Mouse (Mus musculus) MEL (cell line): ENCODE results near the gene Gcc2. TPM values are rescaled to one million over a fixed set of nuclear protein-coding genes. Genes with fewer than 3 reads are reported as not detected.
A peak's percentile ranks its signal among the peaks of the same experiment; 100 is the strongest.

Experiments used
- DNase-seq: peaks from one replicate; pipeline ENCODE4 v3.0.0; 2011; ENCODE audit warnings: low read depth, low spot score
- H3K27ac ChIP-seq: 2 replicates; pipeline ENCODE4 v1.5.1; 2012; ENCODE audit warnings: low read depth, mild to moderate bottlenecking, control low read depth, low read length, moderate library complexity; ENCODE audit not compliant: control insufficient read depth
- H3K27me3 ChIP-seq, 2 experiments: fragments of 150-350 bp in 1 of 2; sonication (generic) in 1 of 2; 2 replicates each; pipeline ENCODE4 v1.6.1; 2012; ENCODE audit warnings: low read length in 2 of 2, mild to moderate bottlenecking in 2 of 2, improper control_type of control experiment in 1 of 2, moderate library complexity in 1 of 2; ENCODE audit not compliant: insufficient read depth in 2 of 2, control insufficient read depth in 1 of 2
- H3K36me3 ChIP-seq, 2 experiments: 2 replicates each; pipeline ENCODE4 v1.6.1; 2012 to 2014; ENCODE audit warnings: low read length in 2 of 2, improper control_type of control experiment in 1 of 2, inconsistent platforms in 1 of 2, mild to moderate bottlenecking in 1 of 2; ENCODE audit not compliant: insufficient read depth in 2 of 2, control insufficient read depth in 1 of 2
- H3K4me1 ChIP-seq, 2 experiments: fragments of 150-350 bp in 1 of 2; sonication (generic) in 1 of 2; 2 replicates each; pipeline ENCODE4 v1.6.1; 2012; ENCODE audit warnings: low read length in 2 of 2, improper control_type of control experiment in 1 of 2, mild to moderate bottlenecking in 1 of 2; ENCODE audit not compliant: insufficient read depth in 2 of 2, control insufficient read depth in 1 of 2
- H3K4me3 ChIP-seq, 2 experiments: fragments of 150-350 bp in 1 of 2; sonication (generic) in 1 of 2; 2 replicates each; pipeline ENCODE4 v1.5.1; 2012; ENCODE audit warnings: low read depth in 2 of 2, low read length in 2 of 2, mild to moderate bottlenecking in 2 of 2, moderate library complexity in 2 of 2, control low read depth in 1 of 2, improper control_type of control experiment in 1 of 2; ENCODE audit not compliant: control insufficient read depth in 1 of 2, insufficient read depth in 1 of 2
- H3K79me2 ChIP-seq: 2 replicates; pipeline ENCODE4 v1.6.1; 2012; ENCODE audit warnings: mild to moderate bottlenecking, low read length, moderate library complexity; ENCODE audit not compliant: control insufficient read depth, poor library complexity, insufficient read depth
- H3K9ac ChIP-seq: 2 replicates; pipeline ENCODE4 v1.6.1; 2012; ENCODE audit warnings: low read depth, mild to moderate bottlenecking, control low read depth, low read length, moderate library complexity; ENCODE audit not compliant: control insufficient read depth, poor library complexity, severe bottlenecking
- H3K9me3 ChIP-seq: fragments of 150-350 bp; sonication (generic); replicated peaks from 2 replicates; pipeline ENCODE4 v1.6.1; 2012; ENCODE audit warnings: mild to moderate bottlenecking, low read length, improper control_type of control experiment, moderate library complexity; ENCODE audit not compliant: insufficient read depth
- CHD1 ChIP-seq: IDR thresholded peaks from 2 replicates; pipeline ENCODE4 v1.6.1; 2012; ENCODE audit warnings: low read depth, mild to moderate bottlenecking, inconsistent platforms, low read length, improper control_type of control experiment
- CHD2 ChIP-seq: IDR thresholded peaks from 2 replicates; pipeline ENCODE4 v1.6.1; 2011; ENCODE audit warnings: low read length, improper control_type of control experiment
- CTCF ChIP-seq, 3 experiments: IDR thresholded peaks in 2 of 3; conservative IDR thresholded peaks in 1 of 3; 2 replicates each; pipeline ENCODE4 v1.5.1; 2011 to 2012; ENCODE audit warnings: low read length in 3 of 3, low read depth in 2 of 3, mild to moderate bottlenecking in 2 of 3, improper control_type of control experiment in 1 of 3, inconsistent platforms in 1 of 3, mixed read lengths in 1 of 3, moderate library complexity in 1 of 3; ENCODE audit not compliant: control insufficient read depth in 1 of 3, insufficient read depth in 1 of 3, poor library complexity in 1 of 3, severe bottlenecking in 1 of 3
- E2F4 ChIP-seq: IDR thresholded peaks from 2 replicates; pipeline ENCODE4 v1.6.1; 2011; ENCODE audit warnings: low read depth, low read length, improper control_type of control experiment, borderline replicate concordance
- EP300 ChIP-seq, 2 experiments: IDR thresholded peaks; 2 replicates each; pipeline ENCODE4 v1.6.1; 2011; ENCODE audit warnings: improper control_type of control experiment in 2 of 2, low read length in 2 of 2, low read depth in 1 of 2, mild to moderate bottlenecking in 1 of 2
- ETS1 ChIP-seq: IDR thresholded peaks from 2 replicates; pipeline ENCODE4 v1.6.1; 2012; ENCODE audit warnings: low read depth, mild to moderate bottlenecking, inconsistent platforms, low read length, improper control_type of control experiment, moderate library complexity
- GATA1 ChIP-seq: IDR thresholded peaks from 2 replicates; pipeline ENCODE4 v1.6.1; 2011; ENCODE audit warnings: low read depth, low read length, improper control_type of control experiment
- HCFC1 ChIP-seq: IDR thresholded peaks from 2 replicates; pipeline ENCODE4 v1.6.1; 2012; ENCODE audit warnings: low read depth, mild to moderate bottlenecking, inconsistent platforms, low read length, improper control_type of control experiment, moderate library complexity
- JUND ChIP-seq: IDR thresholded peaks from 2 replicates; pipeline ENCODE4 v1.6.1; 2011; ENCODE audit warnings: low read depth, mild to moderate bottlenecking, improper control_type of control experiment, low read length
- MAFK ChIP-seq: IDR thresholded peaks from 2 replicates; pipeline ENCODE4 v1.6.1; 2011; ENCODE audit warnings: low read depth, mild to moderate bottlenecking, low read length, improper control_type of control experiment, borderline replicate concordance
- MAX ChIP-seq: IDR thresholded peaks from 2 replicates; pipeline ENCODE4 v1.6.1; 2011; ENCODE audit warnings: low read length, improper control_type of control experiment
- MEF2A ChIP-seq: IDR thresholded peaks from 2 replicates; pipeline ENCODE4 v1.6.1; 2014; ENCODE audit warnings: low read depth, mild to moderate bottlenecking, inconsistent platforms, low read length, improper control_type of control experiment; ENCODE audit not compliant: poor library complexity, insufficient replicate concordance, severe bottlenecking; ENCODE audit errors: extremely low read depth
- MYB ChIP-seq: IDR thresholded peaks from 2 replicates; pipeline ENCODE4 v1.6.1; 2011; ENCODE audit warnings: mild to moderate bottlenecking, low read depth, low read length, improper control_type of control experiment
- NELFE ChIP-seq: IDR thresholded peaks from 2 replicates; pipeline ENCODE4 v1.6.1; 2011; ENCODE audit warnings: low read depth, low read length, improper control_type of control experiment
- NRF1 ChIP-seq: IDR thresholded peaks from 2 replicates; pipeline ENCODE4 v1.6.1; 2014; ENCODE audit warnings: low read depth, mild to moderate bottlenecking, inconsistent platforms, low read length, improper control_type of control experiment, moderate library complexity; ENCODE audit not compliant: poor library complexity, insufficient read depth, severe bottlenecking
- POLR2A ChIP-seq, 2 experiments: IDR thresholded peaks; 2 replicates each; pipeline ENCODE4 v1.6.1; 2011 to 2012; ENCODE audit warnings: low read length in 2 of 2, mild to moderate bottlenecking in 2 of 2, control low read depth in 1 of 2, improper control_type of control experiment in 1 of 2, low read depth in 1 of 2, moderate library complexity in 1 of 2; ENCODE audit not compliant: control insufficient read depth in 1 of 2, insufficient read depth in 1 of 2, poor library complexity in 1 of 2
- POLR2AphosphoS2 ChIP-seq: IDR thresholded peaks from 2 replicates; pipeline ENCODE4 v1.6.1; 2011; ENCODE audit warnings: low read length, improper control_type of control experiment
- POLR2AphosphoS5 ChIP-seq: IDR thresholded peaks from 2 replicates; pipeline ENCODE4 v1.6.1; 2012; ENCODE audit warnings: low read depth, borderline replicate concordance, mild to moderate bottlenecking, inconsistent platforms, low read length, moderate library complexity, mixed read lengths
- RCOR1 ChIP-seq: IDR thresholded peaks from 2 replicates; pipeline ENCODE4 v1.6.1; 2012; ENCODE audit warnings: low read depth, mild to moderate bottlenecking, inconsistent platforms, low read length, improper control_type of control experiment
- SIN3A ChIP-seq: IDR thresholded peaks from 2 replicates; pipeline ENCODE4 v1.6.1; 2012; ENCODE audit warnings: low read length, improper control_type of control experiment, inconsistent platforms
- SMC3 ChIP-seq: IDR thresholded peaks from 2 replicates; pipeline ENCODE4 v1.6.1; 2011; ENCODE audit warnings: low read depth, low read length, improper control_type of control experiment
- USF1 ChIP-seq: IDR thresholded peaks from 2 replicates; pipeline ENCODE4 v1.6.1; 2014; ENCODE audit warnings: low read depth, mild to moderate bottlenecking, inconsistent platforms, low read length, improper control_type of control experiment, moderate library complexity
- ZC3H11A ChIP-seq: IDR thresholded peaks from 2 replicates; pipeline ENCODE4 v1.6.1; 2012; ENCODE audit warnings: low read depth, mild to moderate bottlenecking, inconsistent platforms, low read length, improper control_type of control experiment
- ZKSCAN1 ChIP-seq: IDR thresholded peaks from 2 replicates; pipeline ENCODE4 v1.6.1; 2012; ENCODE audit warnings: low read depth, mild to moderate bottlenecking, inconsistent platforms, low read length, improper control_type of control experiment, moderate library complexity
- ZNF384 ChIP-seq: IDR thresholded peaks from 2 replicates; pipeline ENCODE4 v1.6.1; 2012; ENCODE audit warnings: low read depth, mild to moderate bottlenecking, inconsistent platforms, low read length, improper control_type of control experiment
- polyA plus RNA-seq, 2 experiments: library from polyadenylated mRNA; stranded (reverse) in 1 of 2; unstranded in 1 of 2; fragments of >175 nt in 1 of 2; fragments of >200 nt in 1 of 2; gene quantifications; 2 replicates each; pipeline versions ENCODE4 v1.2.1 to v1.2.4; 2012; ENCODE audit warnings: low replicate concordance in 2 of 2, low read depth in 1 of 2; ENCODE audit not compliant: insufficient read length in 2 of 2, insufficient read depth in 1 of 2, missing spikeins in 1 of 2
- total RNA-seq: library from RNA; depleted of rRNA; stranded (reverse); fragments of 300-350 nt; gene quantifications from 2 replicates; pipeline ENCODE4 v1.2.3, GENCODE M21; 2012

Gene Gcc2
- total and polyA plus RNA-seq, 3 experiments, result 14.4 to 18.0 TPM; not detected in 1

GRCm38 (mm10) chr10:58351670-58352069 is 96.4 kb downstream of the Gcc2 start (continued):
- TF ChIP-seq NRF1 (no peak), JUND (0 out of 2 replicates have a peak, but pooled peaks have one; percentile 20), MEF2A (peak; percentile 69; the same call in 1 of the 2 replicates), E2F4 (no peak), EP300 (IDR thresholded peaks at IDR 0.05; ENCODE audit: low read depth in 1 of 2, low read length in 2 of 2) (peak; percentile 82 to 92), CHD2 (no peak), GATA1 (peak; percentile 79), POLR2AphosphoS5 (no peak), MAFK (no peak), SMC3 (no peak), NELFE (no peak), MAX (no peak), USF1 (no peak), CTCF (IDR thresholded peaks at IDR 0.05 in 2 of 3, conservative IDR thresholded peaks at IDR 0.05 in 1 of 3; ENCODE audit: control insufficient read depth in 1 of 3, insufficient read depth in 1 of 3, low read depth in 2 of 3, low read length in 3 of 3, poor library complexity in 1 of 3, severe bottlenecking in 1 of 3) (no peak), MYB (no peak), SIN3A (peak; percentile 87), POLR2A (IDR thresholded peaks at IDR 0.05; ENCODE audit: control insufficient read depth in 1 of 2, insufficient read depth in 1 of 2, low read depth in 1 of 2, low read length in 2 of 2, poor library complexity in 1 of 2) (no peak)

GRCm38 (mm10) chr10:58352364-58352763 is 97.1 kb downstream of the Gcc2 start:
- Histone ChIP-seq H3K4me3 (no peak overlapping the region), H3K36me3 (peaks cover 0 to 36% of the 10 kb centered on the region in 2 experiments; a peak in 2 of 4 replicates), H3K9me3 (no peaks in the 10 kb centered on the region), H3K79me2 (no peaks in the 10 kb centered on the region), H3K4me1 (peaks cover 18 to 28% of the 10 kb centered on the region in 2 experiments), H3K9ac (no peak overlapping the region; the same call in 1 of the 2 replicates), H3K27me3 (no peaks in the 10 kb centered on the region), H3K27ac (no peak overlapping the region)
- no peak for DNase-seq
- TF ChIP-seq MEF2A (no peak), ETS1 (no peak), ZKSCAN1 (no peak), ZNF384 (no peak), RCOR1 (no peak), CHD1 (no peak), CHD2 (no peak), ZC3H11A (no peak), MAX (no peak), POLR2AphosphoS2 (no peak), HCFC1 (no peak), EP300 (IDR thresholded peaks at IDR 0.05; ENCODE audit: low read depth in 1 of 2, low read length in 2 of 2) (no peak), SMC3 (no peak)
